Mouse (Mus musculus) CH12.LX (cell line): ENCODE data around the gene Fam120a.

Source experiments
- CTCF ChIP-seq, 2 experiments: IDR thresholded peaks in 1 of 2; conservative IDR thresholded peaks in 1 of 2; 2 replicates each; pipeline ENCODE4 v1.5.1; 2011 to 2012; ENCODE audit warnings: low read depth in 2 of 2, low read length in 2 of 2, improper control_type of control experiment in 1 of 2, inconsistent platforms in 1 of 2, mild to moderate bottlenecking in 1 of 2, moderate library complexity in 1 of 2
- EP300 ChIP-seq: IDR thresholded peaks from 2 replicates; pipeline ENCODE4 v1.6.1; 2011; ENCODE audit warnings: low read length, improper control_type of control experiment
- MAFK ChIP-seq: IDR thresholded peaks from 2 replicates; pipeline ENCODE4 v1.6.1; 2011; ENCODE audit warnings: low read length, improper control_type of control experiment; ENCODE audit not compliant: insufficient replicate concordance
- MAX ChIP-seq: IDR thresholded peaks from 2 replicates; pipeline ENCODE4 v1.6.1; 2011; ENCODE audit warnings: low read length, improper control_type of control experiment
- NRF1 ChIP-seq: IDR thresholded peaks from 2 replicates; pipeline ENCODE4 v1.6.1; 2014; ENCODE audit warnings: low read depth, mild to moderate bottlenecking, inconsistent platforms, low read length, improper control_type of control experiment, moderate library complexity

DNA sequence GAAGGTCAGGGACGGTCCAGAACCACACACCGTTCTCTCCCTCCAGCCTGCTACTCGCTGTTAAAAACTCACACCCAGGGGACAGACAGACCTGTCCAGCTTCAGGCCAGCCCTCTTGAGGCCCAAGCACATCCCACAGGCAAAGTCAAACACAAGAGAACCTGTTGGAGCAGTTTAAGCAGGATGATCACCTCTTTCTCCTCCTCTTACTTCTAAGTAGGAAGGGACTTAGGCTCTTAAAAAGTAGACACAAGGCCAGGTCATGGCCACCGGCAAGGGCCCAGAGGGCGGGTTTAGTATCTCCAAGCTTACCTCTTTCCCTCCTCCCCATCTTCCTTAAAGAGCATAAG lies 98.2 kb downstream of the Fam120a start:
- TF ChIP-seq NRF1, result no peak
- TF ChIP-seq MAX, result no peak
- no peak for TF ChIP-seq EP300
- TF ChIP-seq CTCF (conservative IDR thresholded peaks at IDR 0.05 in 1 of 2, IDR thresholded peaks at IDR 0.05 in 1 of 2; ENCODE audit: low read depth in 2 of 2, low read length in 2 of 2), result no peak
- TF ChIP-seq MAFK, result no peak
